Mouse (Mus musculus) left cerebral cortex, adult 11 months (tissue): ENCODE results near the gene Dus2.
"Not testable (repeated sequence)": the region's sequence is repeated elsewhere in the genome, so short reads cannot be mapped to it uniquely, and the experiment has no call there.

ENCODE experiments used
- DNase-seq: peaks from one replicate; pipeline ENCODE4 v3.0.0; 2022; ENCODE audit warnings: low spot score

Dus2 gene

DNA sequence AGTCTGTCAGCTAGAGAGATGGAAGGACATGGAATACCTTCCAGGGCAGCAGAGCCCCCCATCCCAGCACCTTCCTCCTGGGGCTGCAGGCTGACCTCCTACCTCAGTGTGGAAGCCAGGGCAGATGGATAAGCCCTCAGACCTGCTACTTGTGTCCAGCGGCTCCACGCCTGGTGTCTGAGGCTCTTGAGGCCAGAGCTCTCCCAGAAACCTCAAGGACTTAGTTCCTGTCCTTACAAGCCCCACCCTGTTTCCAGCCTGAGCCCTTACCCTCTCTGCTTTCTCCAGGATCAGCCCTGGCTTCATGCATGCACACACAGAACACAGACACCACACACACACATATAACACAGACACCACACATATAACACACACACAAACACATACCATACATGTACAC, 409 bp downstream of the Dus2 start:
- DNase-seq = no peak

DNA sequence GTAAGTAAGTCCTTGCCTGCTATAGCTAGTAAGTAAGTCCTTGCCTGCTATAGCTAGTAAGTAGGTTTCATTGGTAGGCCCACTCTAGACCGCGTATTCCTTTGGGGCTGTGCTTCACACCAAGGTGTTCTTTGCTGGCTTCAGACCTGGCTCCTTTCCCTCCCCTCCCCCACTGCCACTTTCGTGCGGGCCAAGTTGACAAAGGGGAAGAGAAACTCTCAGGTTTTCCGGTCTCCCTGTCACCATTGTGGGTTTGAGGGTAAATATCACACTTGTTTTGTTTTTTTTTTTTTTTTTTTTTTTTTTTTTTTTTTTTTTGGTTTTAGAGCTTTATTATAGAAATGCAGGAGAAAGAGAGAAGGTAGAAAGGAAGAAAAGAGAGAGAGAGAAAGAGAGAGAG, 1.4 kb downstream of the Dus2 start:
- no peak for DNase-seq

DNA sequence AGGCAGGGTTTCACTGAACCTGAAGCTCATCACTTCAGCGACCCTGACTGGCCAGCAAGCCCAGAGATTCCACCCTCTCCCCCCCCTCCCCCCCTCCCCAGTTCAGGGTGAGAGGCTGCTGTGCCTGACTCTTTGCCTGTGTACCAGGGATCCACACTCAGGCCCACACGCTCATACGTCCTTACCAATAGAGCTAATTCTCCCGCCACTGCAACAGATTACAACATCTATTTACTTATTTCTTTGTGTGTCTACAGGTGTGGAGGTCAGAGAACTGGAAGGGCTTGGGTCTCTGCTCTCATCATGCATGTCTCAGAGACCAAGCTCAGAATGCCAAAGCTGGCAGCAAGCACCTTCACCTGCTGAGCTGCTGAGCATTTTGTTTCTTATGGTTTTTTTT, 2.1 kb downstream of the Dus2 start:
- DNase-seq = no peak

DNA sequence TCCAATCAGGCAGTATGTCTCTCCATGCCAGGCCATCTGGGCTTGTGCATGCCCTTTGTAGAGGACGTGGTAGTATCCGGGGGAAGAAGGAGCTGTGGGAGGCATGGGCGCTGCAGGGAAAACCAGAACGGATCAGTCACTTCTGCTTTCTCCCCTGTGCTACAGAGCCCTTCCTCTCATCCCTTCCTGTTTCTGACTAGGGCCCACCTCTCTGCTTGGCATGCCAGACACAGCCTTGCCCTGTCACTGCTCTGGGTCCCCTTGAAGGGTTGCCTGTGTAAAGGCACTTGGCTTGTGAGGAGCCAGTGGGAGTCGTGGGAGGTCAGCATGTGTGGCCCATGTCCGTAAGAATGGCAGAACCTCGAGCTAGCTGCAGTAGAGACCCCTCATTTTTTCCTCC, 5.2 kb downstream of the Dus2 start:
- DNase-seq = no peak

DNA sequence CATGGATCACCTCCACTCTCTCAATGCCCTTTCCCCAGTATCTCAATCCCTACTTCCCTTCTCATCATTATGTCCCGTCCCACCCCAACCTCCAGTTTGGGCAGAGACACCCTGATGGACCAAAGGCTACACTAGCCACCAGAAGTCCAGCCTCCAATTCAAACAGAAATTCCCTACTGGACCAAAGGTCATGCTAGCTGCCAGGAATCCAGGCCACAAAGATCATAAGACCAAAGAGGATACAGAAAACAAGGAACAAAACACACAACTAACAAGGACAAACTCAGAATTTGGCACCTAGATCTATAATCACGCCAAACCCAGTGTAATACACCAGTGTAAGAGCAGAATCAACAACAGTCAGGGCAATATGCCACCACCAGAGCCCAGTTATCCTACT, 7.8 kb downstream of the Dus2 start:
- DNase-seq = no peak

DNA sequence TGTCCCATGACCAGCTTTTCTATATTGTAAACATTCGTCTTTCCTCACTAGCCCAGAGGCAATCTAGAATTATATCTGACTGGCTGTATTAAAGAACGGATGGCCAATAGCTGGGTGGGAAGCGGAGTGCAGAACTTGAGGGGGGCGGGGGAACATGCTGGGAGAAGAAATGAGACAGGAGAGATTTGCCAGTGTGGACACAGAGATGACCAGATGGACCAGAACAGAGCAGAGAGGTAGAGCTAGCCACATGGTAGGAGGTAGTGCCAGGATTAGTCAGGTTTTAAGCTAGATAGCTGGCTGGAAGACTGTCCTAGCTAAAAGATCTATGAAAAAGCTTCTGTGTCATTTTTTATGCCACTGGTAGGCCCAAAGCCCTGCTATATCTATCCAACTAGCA, 10.8 kb downstream of the Dus2 start:
- DNase-seq = no peak

DNA sequence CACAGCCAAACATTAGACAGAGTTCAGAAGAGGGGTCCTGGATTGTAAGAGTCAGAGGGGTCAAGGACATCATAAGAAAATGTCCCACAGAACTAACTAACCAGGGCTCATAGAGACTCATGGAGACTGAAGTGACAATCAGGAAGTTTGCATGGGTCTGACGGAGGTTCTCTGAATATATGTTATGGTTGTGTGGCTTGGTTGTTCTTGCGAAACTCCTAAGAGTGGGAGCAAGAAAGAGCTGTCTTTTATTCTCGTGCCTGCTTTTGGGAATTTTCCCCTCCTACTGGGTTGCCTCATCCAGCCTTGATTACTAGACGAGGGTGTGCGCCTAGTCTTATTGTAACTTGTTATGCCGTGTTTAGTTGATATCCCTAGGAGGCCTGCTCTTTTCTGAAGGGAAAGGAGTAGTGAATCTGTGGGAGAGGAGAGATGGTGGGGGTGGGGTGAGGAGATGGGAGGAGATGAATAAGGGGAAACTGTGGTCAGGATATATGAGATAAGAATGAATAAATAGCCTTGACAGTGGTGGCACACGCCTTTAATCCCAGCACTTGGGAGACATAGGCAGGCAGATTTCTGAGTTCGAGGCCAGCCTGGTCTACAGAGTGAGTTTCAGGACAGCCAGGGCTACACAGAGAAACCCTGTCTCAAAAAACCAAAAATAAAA, 13.5 kb downstream of the Dus2 start:
- no peak for DNase-seq

DNA sequence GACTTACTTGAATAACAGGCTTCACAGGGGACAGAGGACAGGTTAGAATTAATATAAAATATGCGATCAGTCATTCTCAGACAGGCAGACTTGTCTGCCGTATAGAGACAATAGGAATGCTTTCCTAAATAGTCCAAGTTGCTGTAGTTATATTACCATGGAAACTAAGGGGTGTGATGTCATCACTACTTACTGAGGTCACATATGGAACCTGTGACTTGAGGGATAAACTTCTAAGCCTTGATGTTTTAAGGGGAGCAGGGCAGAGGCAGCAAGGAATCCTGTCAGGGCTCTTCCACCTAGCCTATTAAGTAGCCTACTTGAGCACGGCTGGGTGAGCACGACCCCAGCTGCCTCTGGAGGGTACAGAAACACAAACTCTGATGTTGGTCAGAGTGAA, 14.7 kb downstream of the Dus2 start, which contains the start of gene Dpep2nb:
TSS of gene Dpep2nb (minus strand) at position 101 of the 400 bp plus-strand sequence.
- DNase-seq = no peak

DNA sequence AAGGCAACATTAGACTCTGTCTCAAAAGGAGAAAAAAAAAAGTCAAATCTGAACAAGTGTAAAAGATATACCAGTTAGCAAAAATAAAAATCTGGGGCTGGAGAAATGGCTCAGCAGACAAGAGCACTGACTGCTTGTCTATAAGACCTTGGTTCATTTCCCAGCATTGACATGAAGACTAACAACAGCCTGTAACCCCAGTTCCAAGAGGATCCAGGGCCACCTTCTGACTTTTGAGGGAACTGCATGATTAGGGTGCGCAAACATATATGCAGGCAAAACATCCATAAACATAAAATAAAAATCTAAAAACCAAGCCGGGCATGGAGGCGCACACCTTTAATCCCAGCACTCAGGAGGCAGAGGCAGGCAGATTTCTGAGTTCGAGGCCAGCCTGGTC, 15.3 kb downstream of the Dus2 start:
- no peak for DNase-seq

DNA sequence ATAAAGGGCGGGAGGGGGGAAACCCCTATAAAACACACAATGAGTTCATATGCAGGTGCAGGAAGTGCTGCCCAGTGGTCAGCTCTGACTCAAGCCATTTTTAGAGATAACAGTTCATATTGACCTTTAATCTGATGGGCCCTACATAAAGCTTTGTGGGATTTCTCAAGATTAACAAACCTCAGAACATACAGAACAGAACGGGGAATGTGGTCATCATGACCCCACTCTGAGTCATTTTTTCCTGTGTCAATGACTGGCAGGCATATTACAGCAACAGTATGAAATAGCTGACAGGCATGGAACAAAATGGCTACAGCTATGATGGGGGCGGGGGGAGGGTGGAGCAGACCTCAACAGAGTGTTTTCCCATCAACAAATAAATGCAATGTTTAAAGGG, 16.0 kb downstream of the Dus2 start:
- DNase-seq = no peak

DNA sequence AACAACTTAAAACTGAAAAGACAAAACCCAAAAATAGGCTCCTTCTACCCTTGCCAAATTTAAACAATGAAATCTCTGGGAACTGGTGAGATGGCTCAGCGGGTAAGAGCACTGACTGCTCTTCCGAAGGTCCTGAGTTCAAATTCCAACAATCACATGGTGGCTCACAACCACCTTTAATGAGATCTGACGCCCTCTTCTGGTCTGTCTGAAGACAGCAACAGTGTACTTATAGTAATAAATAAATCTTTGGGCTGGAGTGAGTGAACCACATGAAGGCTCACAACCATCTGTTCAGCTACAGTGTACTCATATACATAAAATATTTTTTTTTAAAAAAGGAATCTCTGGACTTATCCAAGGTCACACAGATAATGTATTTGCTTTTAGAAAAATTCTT, 16.8 kb downstream of the Dus2 start:
- DNase-seq = not testable (repeated sequence)

DNA sequence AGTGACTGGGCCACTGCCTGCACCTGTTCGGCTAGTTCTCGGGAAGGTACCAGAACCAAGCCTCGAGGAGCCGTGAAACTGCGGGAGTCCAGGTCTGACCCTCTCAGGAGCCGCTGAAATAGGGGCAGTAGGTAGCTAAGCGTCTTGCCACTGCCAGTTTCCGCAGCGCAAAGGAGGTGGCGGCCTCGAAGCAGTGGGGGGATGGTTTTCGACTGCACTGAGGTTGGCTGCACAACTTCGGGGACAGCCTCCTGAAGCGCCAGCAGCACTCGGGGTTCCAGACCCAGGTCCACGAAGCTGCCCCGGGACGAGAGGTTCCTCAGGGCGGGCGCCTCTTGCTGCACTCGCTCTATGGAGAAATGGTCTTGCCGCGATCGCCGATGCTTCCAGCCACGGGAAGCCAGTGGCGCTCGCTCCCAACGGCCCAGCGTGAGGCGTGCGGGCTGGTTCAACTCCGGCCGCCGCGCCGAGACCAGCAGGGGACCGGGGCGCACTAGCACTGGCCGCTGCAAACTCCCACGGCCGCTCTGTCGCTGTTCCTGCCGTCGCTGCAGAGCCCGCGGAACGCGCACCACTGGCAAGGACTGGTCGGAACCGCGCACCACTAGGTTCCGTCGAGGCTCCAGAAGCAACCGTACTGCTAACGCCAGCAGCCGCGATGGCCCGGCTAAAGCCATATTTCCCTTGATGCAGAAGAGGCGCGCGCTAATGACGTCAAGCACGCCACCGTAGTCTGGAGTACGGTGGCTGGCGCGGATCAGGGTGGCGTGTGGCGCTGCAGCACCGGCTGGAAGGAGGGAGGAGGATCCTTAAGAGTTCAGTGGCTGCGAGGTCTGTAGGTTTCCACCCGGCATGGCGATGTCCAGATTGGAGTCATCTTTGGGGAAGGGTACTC, 19.9 kb downstream of the Dus2 start:
- peak; percentile 89 for DNase-seq

DNA sequence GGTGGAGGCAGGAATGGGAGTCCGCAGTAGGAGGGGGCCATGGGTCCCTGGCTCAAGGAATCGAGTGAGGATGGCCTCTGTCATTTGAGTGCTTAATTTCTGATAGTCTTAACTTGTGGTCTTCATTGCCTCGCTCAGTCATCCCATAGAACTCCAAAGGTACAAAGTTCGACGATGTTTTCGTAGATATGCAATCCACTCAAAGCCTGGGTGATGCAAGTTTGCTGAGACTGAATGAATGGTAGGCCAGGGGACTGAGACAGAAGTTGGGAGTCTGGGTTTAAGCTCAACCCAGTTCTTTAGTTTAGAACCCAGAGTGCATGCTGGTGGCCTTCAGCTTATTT, 20.5 kb downstream of the Dus2 start, which contains the start of gene Ddx28:
TSS of gene Ddx28 (minus strand) at position 240 of the 344 bp plus-strand sequence.
- DNase-seq = no peak

DNA sequence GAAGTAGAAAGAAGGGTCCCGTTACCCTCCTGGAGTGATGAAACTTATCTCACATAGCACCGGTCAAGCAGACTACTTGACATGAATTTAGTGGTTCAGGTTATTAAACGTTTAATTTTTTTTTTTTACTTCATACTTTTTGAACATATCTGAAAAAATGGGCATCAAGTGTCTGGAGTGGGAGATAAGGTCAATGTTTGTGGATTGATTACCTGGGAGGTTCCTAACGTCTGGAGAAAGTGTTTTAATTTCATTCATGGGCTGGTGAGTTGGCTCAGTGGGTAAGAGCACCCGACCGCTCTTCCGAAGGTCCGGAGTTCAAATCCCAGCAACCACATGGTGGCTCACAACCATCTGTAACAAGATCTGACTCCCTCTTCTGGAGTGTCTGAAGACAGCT, 21.1 kb downstream of the Dus2 start:
- not testable (repeated sequence) for DNase-seq

DNA sequence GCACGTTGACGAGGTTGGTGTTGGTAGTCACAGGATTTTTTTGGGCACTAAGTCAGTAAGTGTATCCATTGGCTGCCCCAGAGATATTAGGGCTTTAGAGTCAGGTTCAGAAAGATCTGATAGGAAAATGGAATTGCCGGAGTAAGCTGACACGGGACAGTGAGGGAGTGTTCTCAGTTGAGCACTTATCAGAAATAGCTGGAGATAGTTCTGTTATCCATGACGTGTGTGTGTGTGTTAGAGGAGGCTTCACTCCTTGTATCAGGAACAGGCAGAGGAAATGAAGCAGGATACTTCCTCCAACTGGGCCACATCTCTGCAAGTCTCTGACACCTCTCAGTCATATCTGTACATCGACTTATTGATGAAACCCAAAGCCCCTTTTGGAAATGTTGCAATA, 25.1 kb downstream of the Dus2 start:
- no peak for DNase-seq

DNA sequence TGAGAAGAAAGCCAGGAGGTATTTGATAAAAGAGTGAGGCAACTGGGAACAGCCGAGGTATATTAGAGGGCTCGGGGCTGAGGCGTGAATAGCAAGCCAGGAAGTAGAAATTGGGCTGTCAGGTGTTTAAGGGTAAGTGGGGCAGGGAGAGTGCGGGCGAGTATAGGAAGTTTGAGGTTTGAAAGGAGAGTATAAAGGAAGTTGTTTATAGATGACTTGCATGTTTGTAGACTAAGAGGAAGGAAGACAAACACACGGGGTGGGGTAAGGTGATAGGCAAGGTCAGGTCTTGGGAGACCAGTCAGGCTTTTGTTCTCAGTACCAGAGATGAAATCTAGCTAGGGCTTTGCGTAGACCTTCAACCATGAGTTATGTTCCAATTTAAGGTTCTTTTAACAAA, 26.0 kb downstream of the Dus2 start:
- DNase-seq = no peak

DNA sequence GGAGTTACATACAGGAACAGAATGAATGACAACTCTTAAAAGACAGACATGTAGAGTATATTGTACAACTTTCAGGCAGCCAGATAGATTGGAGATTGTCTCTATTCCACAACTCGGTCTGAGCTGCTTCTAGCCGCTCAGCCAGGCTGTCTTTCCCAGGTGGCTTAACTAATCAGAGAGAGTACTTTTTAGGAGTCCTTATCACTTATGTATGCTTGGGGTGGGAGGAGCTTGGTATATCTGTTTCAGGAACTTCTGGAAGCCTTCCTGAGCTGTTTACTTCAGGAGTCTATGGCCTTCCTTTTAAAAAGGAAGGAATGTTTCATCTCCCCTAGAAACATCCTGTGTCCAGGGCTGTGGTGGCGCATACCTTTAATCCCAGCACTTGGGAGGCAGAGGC, 26.9 kb downstream of the Dus2 start:
- DNase-seq = no peak

DNA sequence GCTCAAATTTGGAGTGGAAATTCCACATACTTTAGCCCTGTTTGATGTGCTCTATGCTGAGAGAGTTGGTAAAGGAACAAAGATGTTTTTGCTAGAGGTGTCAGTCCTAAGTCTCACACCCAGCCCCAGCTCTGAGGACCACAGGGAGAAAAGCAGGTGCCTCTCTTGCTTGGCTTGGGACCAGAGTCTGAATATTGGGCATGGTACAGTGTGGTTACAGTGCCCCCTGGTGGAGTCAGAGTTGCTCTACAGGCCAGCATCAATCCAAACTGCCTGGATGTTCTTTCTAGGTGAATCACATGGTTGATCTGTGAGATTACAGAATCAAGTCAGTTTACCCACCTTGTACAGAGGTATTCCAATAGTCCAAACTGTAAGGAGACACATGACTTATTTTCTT, 31.3 kb downstream of the Dus2 start:
- peak; percentile 57 for DNase-seq

DNA sequence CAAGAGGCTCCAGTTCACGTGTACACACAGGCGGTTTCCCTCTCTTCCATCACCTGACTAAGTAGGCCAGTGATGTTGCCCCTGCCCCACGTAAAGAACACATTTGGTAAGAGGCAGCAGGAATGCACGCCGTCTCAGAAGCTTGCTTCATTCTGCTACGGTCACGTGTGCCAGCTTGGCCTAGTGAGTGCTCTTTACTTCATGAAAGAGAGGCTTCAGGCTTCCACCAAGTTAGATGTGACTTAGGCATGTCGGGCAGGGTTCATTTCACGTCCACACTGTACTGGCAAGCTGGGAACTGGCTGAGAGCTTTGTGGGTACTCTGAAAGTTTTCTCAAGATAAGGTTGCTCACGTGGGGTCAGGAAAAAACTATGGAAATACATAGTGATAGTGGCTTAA, 47.6 kb downstream of the Dus2 start:
- DNase-seq = no peak

DNA sequence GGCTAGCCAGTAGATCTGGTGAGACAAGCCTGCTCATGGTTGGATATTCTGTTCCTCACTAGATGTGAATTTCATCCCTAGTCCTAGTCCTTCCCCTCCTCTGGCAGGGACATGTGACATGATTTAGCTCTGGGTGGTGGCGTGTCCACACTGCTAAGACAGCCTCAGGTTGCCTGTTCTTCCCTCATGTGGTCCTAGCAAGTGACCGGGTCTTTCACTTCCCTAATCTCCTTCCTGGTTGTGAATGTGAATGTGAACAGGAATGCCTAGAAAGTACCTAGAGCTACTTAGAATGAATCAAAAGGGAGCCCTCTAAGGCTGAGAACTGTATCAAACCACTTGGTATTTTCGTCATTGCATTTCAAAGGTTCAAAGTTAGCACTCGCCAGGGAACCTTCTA, 48.5 kb downstream of the Dus2 start:
- DNase-seq = no peak

DNA sequence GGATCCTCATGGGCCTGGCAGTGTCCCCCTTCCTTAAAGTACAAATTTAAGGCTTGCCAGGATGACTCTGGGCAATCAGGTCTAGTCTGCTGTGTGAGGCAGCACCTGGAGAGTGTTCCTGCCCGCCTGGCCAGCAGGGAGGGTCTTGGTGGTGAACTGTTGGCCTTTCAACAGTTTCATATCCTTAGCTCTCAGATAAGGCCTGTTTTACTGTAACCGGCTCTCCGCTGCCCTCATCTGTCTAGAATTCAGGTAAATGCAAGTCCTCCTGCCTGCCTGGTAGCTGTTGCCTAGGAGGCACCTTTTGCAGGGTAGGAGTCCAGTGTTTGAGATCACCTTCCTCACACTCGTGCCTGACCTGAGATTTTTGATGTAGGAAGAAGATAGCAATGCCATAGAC, 49.1 kb downstream of the Dus2 start:
- DNase-seq = no peak

DNA sequence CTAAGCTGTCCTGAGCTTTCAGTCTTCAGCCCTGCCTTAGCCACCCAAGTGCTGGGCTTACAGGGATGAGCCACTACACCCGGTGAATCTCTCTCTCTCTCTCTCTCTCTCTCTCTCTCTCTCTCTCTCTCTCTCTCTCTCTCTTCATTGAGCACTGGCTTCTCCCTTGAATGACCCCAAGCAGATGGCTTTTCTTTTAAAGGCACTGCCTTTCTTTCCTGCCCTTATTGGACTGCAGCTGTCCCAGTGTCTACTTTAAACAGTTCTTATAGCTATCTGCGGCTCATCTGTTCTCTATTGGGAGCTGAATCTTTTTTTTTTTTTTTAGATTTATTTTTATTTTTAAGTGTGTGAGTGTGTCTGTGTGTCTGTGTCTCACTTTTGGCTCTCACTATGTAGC, 51.9 kb downstream of the Dus2 start:
- no peak for DNase-seq

DNA sequence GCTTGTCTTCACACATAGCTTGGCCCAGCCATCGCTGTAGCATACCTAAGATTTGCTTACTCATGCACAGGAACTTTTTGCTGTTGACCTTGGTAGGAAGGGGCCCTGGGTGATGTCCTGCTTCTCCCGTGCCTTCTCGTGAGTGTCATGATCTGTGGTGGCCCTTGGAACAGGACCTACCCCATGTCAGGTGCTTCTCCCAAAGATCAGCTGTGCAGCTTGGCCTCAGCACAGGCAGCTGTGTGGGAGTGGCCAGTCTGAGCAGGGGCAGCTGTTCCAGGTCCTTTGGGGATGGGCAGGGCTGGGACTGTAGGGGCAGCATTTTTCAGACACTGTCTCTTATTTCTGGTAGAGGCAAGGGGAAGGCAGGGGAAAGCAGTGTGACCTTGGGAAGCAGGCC, 53.0 kb downstream of the Dus2 start:
- no peak for DNase-seq
